Mouse (Mus musculus) adrenal gland, postnatal 25 days (tissue): ENCODE data around the gene Gm44805. TPM values are rescaled to one million over a fixed set of nuclear protein-coding genes. Genes with fewer than 3 reads are reported as not detected.

ENCODE experiments used
- DNase-seq: peaks from one replicate; pipeline ENCODE4 v3.0.0; 2021; ENCODE audit warnings: mixed read lengths
- long read RNA-seq: library from polyadenylated mRNA; stranded (forward); transcript quantifications from one replicate; pipeline ENCODE4 v2.0.0, GENCODE M21; 2021
- total RNA-seq: library from RNA; stranded (reverse); gene quantifications from 2 replicates; pipeline ENCODE4 v1.2.3, GENCODE M21; 2021

Gene Gm44805
- 1.0 and 3.9 TPM in 2 replicates for total RNA-seq
- long read RNA-seq, transcript Gm44805-201 (5 exons, 765 nt), result major isoform, 7 of 17 reads
- long read RNA-seq, partial matches to known transcripts, result 10 of 17 reads
- long read RNA-seq, other reads (novel, unspliced or antisense), result 0 of 17 reads

- DNase-seq, result peak; percentile 74
These were observed at the start of gene Gm44805, which contains the start of gene Apoc4 for GRCm38 (mm10) chr7:19681202-19681694. Gm44805 (minus strand) TSS chr7:19681423. Apoc4 (minus strand) TSS chr7:19681479.

- DNase-seq, result no peak
These were observed 45.3 kb upstream of the Gm44805 start for GRCm38 (mm10) chr7:19726541-19726940.

GRCm38 (mm10) chr7:19724167-19724566 is 42.9 kb upstream of the Gm44805 start:
- DNase-seq, result no peak

- peak; percentile 52 for DNase-seq
These were observed 41.6 kb upstream of the Gm44805 start for GRCm38 (mm10) chr7:19722754-19723195.

- DNase-seq, result no peak
These were observed 38.0 kb upstream of the Gm44805 start for GRCm38 (mm10) chr7:19719200-19719599.

GRCm38 (mm10) chr7:19718297-19718952 is 37.2 kb upstream of the Gm44805 start:
- peak; percentile 42 for DNase-seq

- DNase-seq, result no peak
These were observed 36.1 kb upstream of the Gm44805 start for GRCm38 (mm10) chr7:19717346-19717745.

- no peak for DNase-seq
These were observed 35.6 kb upstream of the Gm44805 start for GRCm38 (mm10) chr7:19716822-19717221.

GRCm38 (mm10) chr7:19716055-19716682 is 34.9 kb upstream of the Gm44805 start:
- DNase-seq, result no peak

- peak; percentile 96 for DNase-seq
These were observed 34.2 kb upstream of the Gm44805 start, which contains the start of gene Tomm40 for GRCm38 (mm10) chr7:19715239-19716054. Tomm40 (minus strand) TSS chr7:19715438.

- DNase-seq, result no peak
These were observed 33.6 kb upstream of the Gm44805 start for GRCm38 (mm10) chr7:19714836-19715235.

GRCm38 (mm10) chr7:19713598-19713997 is 32.4 kb upstream of the Gm44805 start:
- DNase-seq, result no peak

GRCm38 (mm10) chr7:19713196-19713595 is 32.0 kb upstream of the Gm44805 start:
- no peak for DNase-seq

- DNase-seq, result no peak
These were observed 31.2 kb upstream of the Gm44805 start for GRCm38 (mm10) chr7:19712414-19712813.

- DNase-seq, result no peak
These were observed 29.4 kb upstream of the Gm44805 start for GRCm38 (mm10) chr7:19710650-19711049.

GRCm38 (mm10) chr7:19705271-19705670 is 24.0 kb upstream of the Gm44805 start:
- DNase-seq, result no peak

GRCm38 (mm10) chr7:19704475-19704874 is 23.3 kb upstream of the Gm44805 start:
- DNase-seq, result no peak

- DNase-seq, result no peak
These were observed 21.8 kb upstream of the Gm44805 start for GRCm38 (mm10) chr7:19702859-19703555.

GRCm38 (mm10) chr7:19701069-19701761 is 20.0 kb upstream of the Gm44805 start:
- DNase-seq, result peak; percentile 79

- no peak for DNase-seq
These were observed 19.3 kb upstream of the Gm44805 start for GRCm38 (mm10) chr7:19700299-19701068.
